Mouse (Mus musculus) neural tube, embryonic 12.5 days (tissue): Measurements from ENCODE around the gene Fgfr2. TPM values are rescaled to one million over a fixed set of nuclear protein-coding genes. Genes with fewer than 3 reads are reported as not detected.

Experiments
- ATAC-seq: fragments of 200-750 bp; cut with Nextera tagmentation; 2 replicates; pipeline ENCODE4 v1.8.0; 2017; ENCODE audit warnings: low read depth, mild to moderate bottlenecking, moderate TSS enrichment, moderate library complexity; ENCODE audit not compliant: low FRiP score
- H3K27ac ChIP-seq: fragments of 300-500 bp; sonication (generic); 2 replicates; pipeline ENCODE4 v1.5.1; 2016
- H3K27me3 ChIP-seq: fragments of 300-500 bp; sonication (generic); replicated peaks from 2 replicates; pipeline ENCODE4 v1.6.1; 2016; ENCODE audit warnings: mild to moderate bottlenecking
- H3K36me3 ChIP-seq: fragments of 300-500 bp; sonication (generic); 2 replicates; pipeline ENCODE4 v1.6.1; 2016; ENCODE audit warnings: mild to moderate bottlenecking
- H3K4me1 ChIP-seq: fragments of 300-500 bp; sonication (generic); 2 replicates; pipeline ENCODE4 v1.6.1; 2016
- H3K4me2 ChIP-seq: fragments of 300-500 bp; sonication (generic); replicated peaks from 2 replicates; pipeline ENCODE4 v1.6.1; 2016; ENCODE audit warnings: mild to moderate bottlenecking
- H3K4me3 ChIP-seq: fragments of 300-500 bp; sonication (generic); 2 replicates; pipeline ENCODE4 v1.5.1; 2016
- H3K9ac ChIP-seq: fragments of 300-500 bp; sonication (generic); 2 replicates; pipeline ENCODE4 v1.6.1; 2016; ENCODE audit warnings: mild to moderate bottlenecking
- H3K9me3 ChIP-seq: fragments of 300-500 bp; sonication (generic); 2 replicates; pipeline ENCODE4 v1.6.1; 2016; ENCODE audit warnings: mild to moderate bottlenecking
- WGBS: fragments of 180-500 bp; shearing (Covaris S2); methylation state at CpG from one replicate; pipeline ENCODE4 v1.1.7; 2016; 5-methylcytosine and 5-hydroxymethylcytosine counted together
- polyA plus RNA-seq: library from polyadenylated mRNA; unstranded; fragments of >200 nt; fragmentation: Nextera tagmentation; extraction: Ambion mirVana; gene quantifications from 2 replicates; pipeline ENCODE4 v1.2.1, GENCODE M21; 2016

The Fgfr2 gene
- polyA plus RNA-seq, 1 experiment from 2014 or later, result 65.0 TPM

- no peaks in the 10 kb centered on the region for H3K36me3 ChIP-seq
- ATAC-seq, result no peak
- H3K4me3 ChIP-seq, result peak overlapping the region; percentile 44
- H3K4me1 ChIP-seq, result peaks cover 16% of the 10 kb centered on the region
- no peak overlapping the region for H3K27ac ChIP-seq
- no peaks in the 10 kb centered on the region for H3K9me3 ChIP-seq
- H3K4me2 ChIP-seq, result peak overlapping the region; percentile 79
- peaks cover 67% of the 10 kb centered on the region for H3K27me3 ChIP-seq
- H3K9ac ChIP-seq, result no peak overlapping the region
- 13% methylated on average over 16 of the region's 16 CpGs for WGBS
These were observed 2187.7 kb downstream of the Fgfr2 start for GRCm38 (mm10) chr7:130935421-130935792.

GRCm38 (mm10) chr7:130934654-130935053 lies 2188.5 kb downstream of the Fgfr2 start:
- WGBS, result 89% methylated on average over 4 of the region's 4 CpGs
- H3K9ac ChIP-seq, result no peak overlapping the region
- ATAC-seq, result no peak
- no peaks in the 10 kb centered on the region for H3K36me3 ChIP-seq
- H3K4me2 ChIP-seq, result no peak overlapping the region
- no peaks in the 10 kb centered on the region for H3K9me3 ChIP-seq
- no peak overlapping the region for H3K27ac ChIP-seq
- H3K4me3 ChIP-seq, result no peak overlapping the region
- H3K4me1 ChIP-seq, result peaks cover 16% of the 10 kb centered on the region
- H3K27me3 ChIP-seq, result peaks cover 64% of the 10 kb centered on the region

- no peak overlapping the region for H3K27ac ChIP-seq
- no peaks in the 10 kb centered on the region for H3K9me3 ChIP-seq
- H3K4me2 ChIP-seq, result no peak overlapping the region
- ATAC-seq, result no peak
- peaks cover 16% of the 10 kb centered on the region for H3K4me1 ChIP-seq
- no peaks in the 10 kb centered on the region for H3K36me3 ChIP-seq
- H3K27me3 ChIP-seq, result peaks cover 53% of the 10 kb centered on the region
- no peak overlapping the region for H3K9ac ChIP-seq
- H3K4me3 ChIP-seq, result no peak overlapping the region
- 89% methylated on average over 9 of the region's 9 CpGs for WGBS
These were observed 2190.2 kb downstream of the Fgfr2 start for GRCm38 (mm10) chr7:130932921-130933320.

- no peak overlapping the region for H3K9ac ChIP-seq
- peaks cover 1% of the 10 kb centered on the region; the same call in 1 of the 2 replicates for H3K4me1 ChIP-seq
- WGBS, result 68% methylated on average over 3 of the region's 3 CpGs
- H3K36me3 ChIP-seq, result no peaks in the 10 kb centered on the region
- no peak overlapping the region for H3K27ac ChIP-seq
- ATAC-seq, result no peak
- no peak overlapping the region for H3K4me3 ChIP-seq
- no peaks in the 10 kb centered on the region for H3K9me3 ChIP-seq
- no peak overlapping the region for H3K4me2 ChIP-seq
- H3K27me3 ChIP-seq, result peaks cover 28% of the 10 kb centered on the region
These were observed 2192.7 kb downstream of the Fgfr2 start for GRCm38 (mm10) chr7:130930401-130930800.

- Histone ChIP-seq H3K9me3 (no peaks in the 10 kb centered on the region), H3K4me2 (no peak overlapping the region), H3K27me3 (no peaks in the 10 kb centered on the region), H3K27ac (no peak overlapping the region), H3K36me3 (no peaks in the 10 kb centered on the region), H3K4me1 (no peaks in the 10 kb centered on the region), H3K4me3 (no peak overlapping the region), H3K9ac (no peak overlapping the region)
- WGBS, result 71% methylated on average over 13 of the region's 13 CpGs
- no peak for ATAC-seq
These were observed 2200.0 kb downstream of the Fgfr2 start for GRCm38 (mm10) chr7:130922981-130923731.

GRCm38 (mm10) chr7:130918260-130918659 lies 2204.9 kb downstream of the Fgfr2 start:
- Histone ChIP-seq H3K9ac (no peak overlapping the region), H3K4me3 (no peak overlapping the region), H3K4me1 (no peaks in the 10 kb centered on the region), H3K27me3 (no peaks in the 10 kb centered on the region), H3K4me2 (no peak overlapping the region), H3K9me3 (no peaks in the 10 kb centered on the region), H3K36me3 (peaks cover 3% of the 10 kb centered on the region; the same call in 1 of the 2 replicates), H3K27ac (no peak overlapping the region)
- 74% methylated on average over 2 of the region's 2 CpGs for WGBS
- no peak for ATAC-seq

- ATAC-seq, result no peak
- peaks cover 22% of the 10 kb centered on the region for H3K36me3 ChIP-seq
These were observed 2208.3 kb downstream of the Fgfr2 start for GRCm38 (mm10) chr7:130914693-130915363.

GRCm38 (mm10) chr7:130910841-130911240 lies 2212.3 kb downstream of the Fgfr2 start:
- Histone ChIP-seq H3K36me3 (peaks cover 36% of the 10 kb centered on the region), H3K4me2 (no peak overlapping the region), H3K4me1 (no peaks in the 10 kb centered on the region), H3K27ac (no peak overlapping the region), H3K9ac (no peak overlapping the region), H3K9me3 (no peaks in the 10 kb centered on the region), H3K27me3 (no peaks in the 10 kb centered on the region), H3K4me3 (no peak overlapping the region)
- ATAC-seq, result no peak
- 95% methylated on average over 14 of the region's 14 CpGs for WGBS

More at GRCm38 (mm10) chr7:130914693-130915363, 2208.3 kb downstream of the Fgfr2 start:
- no peak overlapping the region for H3K9ac ChIP-seq
- H3K4me2 ChIP-seq, result no peak overlapping the region
- H3K27me3 ChIP-seq, result no peaks in the 10 kb centered on the region
- whole genome bisulfite sequencing, result 63% methylated on average over 5 of the region's 5 CpGs
- no peaks in the 10 kb centered on the region for H3K9me3 ChIP-seq
- H3K4me1 ChIP-seq, result no peaks in the 10 kb centered on the region
- no peak overlapping the region for H3K4me3 ChIP-seq
- no peak overlapping the region for H3K27ac ChIP-seq

GRCm38 (mm10) chr7:130904571-130905365 lies 2218.4 kb downstream of the Fgfr2 start:
- Histone ChIP-seq H3K36me3 (peaks cover 34% of the 10 kb centered on the region), H3K9me3 (no peaks in the 10 kb centered on the region), H3K27me3 (no peaks in the 10 kb centered on the region), H3K4me3 (no peak overlapping the region), H3K27ac (no peak overlapping the region), H3K4me2 (no peak overlapping the region), H3K4me1 (no peaks in the 10 kb centered on the region), H3K9ac (no peak overlapping the region)
- no peak for ATAC-seq
- WGBS, result 94% methylated on average over 13 of the region's 13 CpGs

GRCm38 (mm10) chr7:130903505-130904074 lies 2219.6 kb downstream of the Fgfr2 start:
- Histone ChIP-seq H3K4me1 (no peaks in the 10 kb centered on the region), H3K27me3 (no peaks in the 10 kb centered on the region), H3K9ac (no peak overlapping the region), H3K27ac (no peak overlapping the region), H3K4me3 (no peak overlapping the region), H3K9me3 (no peaks in the 10 kb centered on the region), H3K36me3 (peaks cover 27% of the 10 kb centered on the region; the same call in 1 of the 2 replicates), H3K4me2 (no peak overlapping the region)
- ATAC-seq, result no peak
- WGBS, result 90% methylated on average over 16 of the region's 16 CpGs

- 92% methylated on average over 1 of the region's 1 CpGs for WGBS
- H3K9me3 ChIP-seq, result no peaks in the 10 kb centered on the region
- ATAC-seq, result no peak
- no peak overlapping the region for H3K4me2 ChIP-seq
- peaks cover 26% of the 10 kb centered on the region; the same call in 1 of the 2 replicates for H3K36me3 ChIP-seq
- no peak overlapping the region for H3K27ac ChIP-seq
- no peak overlapping the region for H3K4me3 ChIP-seq
- H3K9ac ChIP-seq, result no peak overlapping the region
- H3K4me1 ChIP-seq, result no peaks in the 10 kb centered on the region
- no peaks in the 10 kb centered on the region for H3K27me3 ChIP-seq
These were observed 2220.2 kb downstream of the Fgfr2 start for GRCm38 (mm10) chr7:130902929-130903328.
